Mouse (Mus musculus) intestine, embryonic 16.5 days (tissue): ENCODE measurements around the gene Rapgefl1. TPM values are rescaled to one million over a fixed set of nuclear protein-coding genes. Genes with fewer than 3 reads are reported as not detected.
"Not testable (repeated sequence)": the region's sequence is repeated elsewhere in the genome, so short reads cannot be mapped to it uniquely, and the experiment has no call there.

Source experiments
- ATAC-seq: fragments of 200-750 bp; cut with Nextera tagmentation; 2 replicates; pipeline ENCODE4 v1.8.0; 2017; ENCODE audit warnings: moderate TSS enrichment, moderate library complexity
- H3K27ac ChIP-seq: fragments of 300-500 bp; sonication (generic); 2 replicates; pipeline ENCODE4 v1.5.1; 2014; ENCODE audit warnings: mild to moderate bottlenecking, low read length
- H3K27me3 ChIP-seq: fragments of 300-500 bp; sonication (generic); replicated peaks from 2 replicates; pipeline ENCODE4 v1.6.1; 2014; ENCODE audit warnings: low read length, control low read depth, mixed read lengths; ENCODE audit not compliant: control insufficient read depth, insufficient read depth
- H3K36me3 ChIP-seq: fragments of 300-500 bp; sonication (generic); 2 replicates; pipeline ENCODE4 v1.6.1; 2014; ENCODE audit warnings: low read length, control low read depth; ENCODE audit not compliant: control insufficient read depth, insufficient read depth
- H3K4me1 ChIP-seq: fragments of 300-500 bp; sonication (generic); 2 replicates; pipeline ENCODE4 v1.6.1; 2014; ENCODE audit warnings: low read length, control low read depth, mixed read lengths; ENCODE audit not compliant: control insufficient read depth, insufficient read depth
- H3K4me2 ChIP-seq: fragments of 300-500 bp; sonication (generic); 2 replicates; pipeline ENCODE4 v1.6.1; 2014; ENCODE audit warnings: low read depth, low read length, control low read depth
- H3K4me3 ChIP-seq: fragments of 300-500 bp; sonication (generic); 2 replicates; pipeline ENCODE4 v1.5.1; 2014; ENCODE audit warnings: mild to moderate bottlenecking, low read length
- H3K9ac ChIP-seq: fragments of 300-500 bp; sonication (generic); 2 replicates; pipeline ENCODE4 v1.6.1; 2014; ENCODE audit warnings: low read depth, low read length
- H3K9me3 ChIP-seq: fragments of 300-500 bp; sonication (generic); 2 replicates; pipeline ENCODE4 v1.6.1; 2016; ENCODE audit warnings: low read length, control low read depth; ENCODE audit not compliant: control insufficient read depth
- WGBS: fragments of 180-500 bp; shearing (Covaris S2); extraction: QIAGEN DNeasy Blood & Tissue Kit; methylation state at CpG from one replicate; pipeline ENCODE4 v1.1.7; 2014; 5-methylcytosine and 5-hydroxymethylcytosine counted together
- polyA plus RNA-seq: library from polyadenylated mRNA; unstranded; fragments of >200 nt; fragmentation: Nextera tagmentation; extraction: Ambion mirVana; gene quantifications from 2 replicates; pipeline ENCODE4 v1.2.1, GENCODE M21; 2015

Rapgefl1 gene
- polyA plus RNA-seq, 1 experiment from 2014 or later, result 1.1 TPM

GRCm38 (mm10) chr11:98808417-98808816 is 28.2 kb upstream of the Rapgefl1 start:
- 74% methylated on average over 2 of the region's 2 CpGs for WGBS
- Histone ChIP-seq H3K9ac (peak overlapping the region; percentile 97), H3K4me1 (peaks cover 9% of the 10 kb centered on the region), H3K4me2 (no peak overlapping the region), H3K27me3 (no peaks in the 10 kb centered on the region), H3K9me3 (no peaks in the 10 kb centered on the region), H3K4me3 (no peak overlapping the region), H3K36me3 (peaks cover 13% of the 10 kb centered on the region), H3K27ac (no peak overlapping the region)
- ATAC-seq, result no peak

GRCm38 (mm10) chr11:98809457-98810290 is 26.9 kb upstream of the Rapgefl1 start:
- H3K4me3 ChIP-seq, result peak overlapping the region; percentile 87
- ATAC-seq, result peak; percentile 100
- no peaks in the 10 kb centered on the region for H3K27me3 ChIP-seq
- peak overlapping the region; percentile 90 for H3K4me2 ChIP-seq
- H3K9me3 ChIP-seq, result no peaks in the 10 kb centered on the region
- peak overlapping the region; percentile 99 for H3K27ac ChIP-seq
- H3K36me3 ChIP-seq, result 0 out of 2 replicates have a peak, but pooled peaks cover 5% of the 10 kb centered on the region
- WGBS, result under 1% methylated on average over 82 of the region's 84 CpGs
- H3K4me1 ChIP-seq, result peaks cover 9% of the 10 kb centered on the region
- H3K9ac ChIP-seq, result peak overlapping the region; percentile 97

GRCm38 (mm10) chr11:98810686-98811085 is 25.9 kb upstream of the Rapgefl1 start:
- H3K4me3 ChIP-seq, result peak overlapping the region; percentile 87
- WGBS, result 59% methylated on average over 7 of the region's 7 CpGs
- H3K27me3 ChIP-seq, result no peaks in the 10 kb centered on the region
- no peak for ATAC-seq
- H3K4me1 ChIP-seq, result peaks cover 9% of the 10 kb centered on the region
- H3K9ac ChIP-seq, result peak overlapping the region; percentile 97; the same call in 1 of the 2 replicates
- 0 out of 2 replicates have a peak, but pooled peaks cover 4% of the 10 kb centered on the region for H3K36me3 ChIP-seq
- H3K27ac ChIP-seq, result no peak overlapping the region
- H3K9me3 ChIP-seq, result no peaks in the 10 kb centered on the region
- peak overlapping the region; percentile 90 for H3K4me2 ChIP-seq

GRCm38 (mm10) chr11:98816706-98817239 is 19.8 kb upstream of the Rapgefl1 start:
- Histone ChIP-seq H3K27ac (no peak overlapping the region), H3K9me3 (no peaks in the 10 kb centered on the region), H3K27me3 (no peaks in the 10 kb centered on the region), H3K4me2 (no peak overlapping the region), H3K4me3 (no peak overlapping the region), H3K36me3 (peaks cover 8% of the 10 kb centered on the region), H3K4me1 (no peaks in the 10 kb centered on the region), H3K9ac (no peak overlapping the region)
- 89% methylated on average over 1 of the region's 1 CpGs for WGBS
- no peak for ATAC-seq

DNA sequence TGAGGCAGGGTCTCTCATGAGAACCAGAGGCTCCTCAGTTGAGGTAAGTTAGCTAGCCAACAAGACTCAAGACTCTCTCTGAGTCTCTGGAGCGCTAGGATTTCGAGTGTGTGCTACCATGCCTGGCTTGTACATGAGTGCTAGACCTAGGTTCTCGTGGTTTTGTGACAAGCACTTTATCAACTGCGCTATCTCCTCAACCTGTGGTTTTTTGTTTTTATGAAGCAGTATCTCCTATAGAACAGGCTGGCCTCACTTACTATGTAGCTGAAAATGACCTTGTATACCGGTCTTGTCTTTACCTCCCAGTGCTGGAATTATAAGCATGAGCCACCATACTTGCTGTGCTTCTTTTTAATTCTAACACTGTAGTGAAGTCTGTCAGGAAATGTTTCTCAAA is 15.6 kb upstream of the Rapgefl1 start:
- no peak for ATAC-seq
- WGBS, result 93% methylated on average over 5 of the region's 5 CpGs
- no peak overlapping the region for H3K27ac ChIP-seq
- peaks cover 20% of the 10 kb centered on the region for H3K36me3 ChIP-seq
- no peak overlapping the region for H3K4me3 ChIP-seq
- H3K4me2 ChIP-seq, result no peak overlapping the region
- no peak overlapping the region for H3K9ac ChIP-seq
- no peaks in the 10 kb centered on the region for H3K9me3 ChIP-seq
- H3K27me3 ChIP-seq, result no peaks in the 10 kb centered on the region
- H3K4me1 ChIP-seq, result no peaks in the 10 kb centered on the region

GRCm38 (mm10) chr11:98826071-98826470 is 10.5 kb upstream of the Rapgefl1 start:
- H3K27me3 ChIP-seq, ATAC-seq, H3K4me1 ChIP-seq, H3K27ac ChIP-seq, H3K9ac ChIP-seq, H3K9me3 ChIP-seq, H3K4me3 ChIP-seq, H3K4me2 ChIP-seq: not testable (repeated sequence)
- 95% methylated on average over 2 of the region's 2 CpGs for WGBS
- H3K36me3 ChIP-seq, result peaks cover 29% of the 10 kb centered on the region

DNA sequence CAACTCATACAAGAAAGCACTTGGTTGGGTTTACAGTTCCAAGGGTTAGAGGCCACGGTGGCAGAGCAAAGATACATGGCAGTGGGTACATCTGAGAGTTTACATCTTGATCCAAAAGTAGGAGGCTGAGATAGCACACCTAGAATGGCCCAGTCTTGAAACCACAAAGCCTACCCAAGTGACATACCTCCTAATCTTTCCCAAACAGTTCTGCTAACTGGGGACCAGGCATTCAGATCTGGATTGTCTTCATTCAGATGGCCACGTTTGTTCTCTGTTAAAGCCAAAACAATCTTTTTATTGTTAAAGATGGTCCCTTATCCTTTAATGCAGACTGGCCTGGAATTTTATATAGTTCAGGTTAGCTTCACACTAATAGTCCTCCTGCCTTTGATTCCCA is 8.7 kb upstream of the Rapgefl1 start:
- Histone ChIP-seq H3K4me1 (no peaks in the 10 kb centered on the region), H3K9ac (no peak overlapping the region), H3K36me3 (peaks cover 20% of the 10 kb centered on the region), H3K4me3 (no peak overlapping the region), H3K9me3 (no peaks in the 10 kb centered on the region), H3K27me3 (no peaks in the 10 kb centered on the region), H3K27ac (no peak overlapping the region), H3K4me2 (no peak overlapping the region)
- no peak for ATAC-seq
- WGBS, result 82% methylated on average over 2 of the region's 2 CpGs

GRCm38 (mm10) chr11:98829091-98829775 is 7.4 kb upstream of the Rapgefl1 start:
- Histone ChIP-seq H3K4me2 (no peak overlapping the region), H3K36me3 (peaks cover 22% of the 10 kb centered on the region), H3K4me1 (no peaks in the 10 kb centered on the region), H3K9ac (no peak overlapping the region), H3K4me3 (no peak overlapping the region), H3K9me3 (no peaks in the 10 kb centered on the region), H3K27ac (no peak overlapping the region), H3K27me3 (no peaks in the 10 kb centered on the region)
- ATAC-seq, result no peak
- WGBS, result 72% methylated on average over 12 of the region's 12 CpGs

- H3K9ac ChIP-seq, result no peak overlapping the region
- no peak overlapping the region for H3K4me2 ChIP-seq
- no peak for ATAC-seq
- no peaks in the 10 kb centered on the region; the same call in 1 of the 2 replicates for H3K4me1 ChIP-seq
- H3K36me3 ChIP-seq, result peaks cover 22% of the 10 kb centered on the region
- 57% methylated on average over 4 of the region's 4 CpGs for WGBS
- no peak overlapping the region for H3K4me3 ChIP-seq
- H3K27ac ChIP-seq, result no peak overlapping the region
- no peaks in the 10 kb centered on the region for H3K9me3 ChIP-seq
- H3K27me3 ChIP-seq, result no peaks in the 10 kb centered on the region
Observed at GRCm38 (mm10) chr11:98829875-98830274, 6.7 kb upstream of the Rapgefl1 start.
